Mouse (Mus musculus): ENCODE data around the gene Pafah2.

DNA sequence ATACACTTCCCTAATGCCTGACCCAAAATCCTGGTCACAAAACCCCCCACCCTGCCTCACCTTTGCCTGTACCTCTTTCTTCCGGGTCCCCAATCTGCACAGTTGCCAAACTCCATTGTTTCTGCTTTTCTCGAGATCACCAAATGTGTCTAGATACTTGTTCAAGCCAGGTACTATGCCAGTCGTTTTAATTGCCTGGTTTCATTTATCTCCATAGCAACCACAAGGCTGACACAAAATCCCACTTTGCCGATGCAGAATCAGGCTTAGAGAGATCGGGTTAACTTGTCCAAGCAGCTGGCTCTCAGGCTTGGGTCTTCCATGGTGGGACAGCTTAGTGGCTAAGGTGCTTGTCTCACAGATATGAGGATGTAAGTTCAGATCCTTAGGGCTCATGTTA lies 4.1 kb downstream of the Pafah2 start:
- TF ChIP-seq GATA1 (IDR thresholded peaks at IDR 0.05; ENCODE audit: low read length), result no peak
- no peak for TF ChIP-seq TAL1 (IDR thresholded peaks at IDR 0.05; ENCODE audit: low read length)

Measured in erythroblast, embryonic 14.5 days (primary cell).